Mouse (Mus musculus): Measurements from ENCODE around the gene Proca1. TPM values are rescaled to one million over a fixed set of nuclear protein-coding genes. Genes with fewer than 3 reads are reported as not detected.
A peak's percentile ranks its signal among the peaks of the same experiment; 100 is the strongest.

The Proca1 gene
- total and polyA plus RNA-seq, 2 experiments from 2014 or later, result 3.2 TPM; not detected in 1

GRCm38 (mm10) chr11:78194411-78195100 lies 1.4 kb downstream of the Proca1 start:
- Histone ChIP-seq H3K27ac (ENCODE audit: low read depth) (no peak overlapping the region), H3K4me2 (ENCODE audit: low read depth, low read length) (peak overlapping the region; percentile 69), H3K9me3 (replicated peaks; ENCODE audit: control insufficient read depth, low read length) (no peaks in the 10 kb centered on the region), H3K4me1 (ENCODE audit: control insufficient read depth, insufficient read depth) (peaks cover 6% of the 10 kb centered on the region; the same call in 1 of the 2 replicates), H3K4me3 (ENCODE audit: low read depth, low read length) (peak overlapping the region; percentile 55), H3K36me3 (replicated peaks; ENCODE audit: control insufficient read depth, insufficient read depth, low read length) (peaks cover 20% of the 10 kb centered on the region), H3K9ac (replicated peaks; ENCODE audit: low read depth, low read length) (peak overlapping the region; percentile 40), H3K27me3 (ENCODE audit: control insufficient read depth, insufficient read depth, low read length) (no peaks in the 10 kb centered on the region)
- 6% methylated on average over 30 of the region's 30 CpGs for WGBS
- DNase-seq (ENCODE audit: low spot score) (peak; percentile 54), ATAC-seq (ENCODE audit: insufficient read depth, low read depth) (peak; percentile 68)
- TF ChIP-seq CTCF (IDR thresholded peaks at IDR 0.05; ENCODE audit: low read depth) (no peak), EP300 (IDR thresholded peaks at IDR 0.05; ENCODE audit: low read depth) (no peak)

GRCm38 (mm10) chr11:78195101-78195863 lies 2.1 kb downstream of the Proca1 start:
- Histone ChIP-seq H3K9me3 (replicated peaks; ENCODE audit: control insufficient read depth, low read length) (no peaks in the 10 kb centered on the region), H3K27me3 (ENCODE audit: control insufficient read depth, insufficient read depth, low read length) (no peaks in the 10 kb centered on the region), H3K4me1 (ENCODE audit: control insufficient read depth, insufficient read depth) (peaks cover 6% of the 10 kb centered on the region; the same call in 1 of the 2 replicates), H3K4me2 (ENCODE audit: low read depth, low read length) (peak overlapping the region; percentile 69), H3K36me3 (replicated peaks; ENCODE audit: control insufficient read depth, insufficient read depth, low read length) (peaks cover 20% of the 10 kb centered on the region), H3K27ac (ENCODE audit: low read depth) (no peak overlapping the region; the same call in 1 of the 2 replicates), H3K9ac (replicated peaks; ENCODE audit: low read depth, low read length) (peak overlapping the region; percentile 40), H3K4me3 (ENCODE audit: low read depth, low read length) (peak overlapping the region; percentile 55)
- 47% methylated on average over 23 of the region's 23 CpGs for WGBS
- no peak for ATAC-seq (ENCODE audit: insufficient read depth, low read depth)
- no peak for DNase-seq (ENCODE audit: low spot score)
- TF ChIP-seq EP300 (IDR thresholded peaks at IDR 0.05; ENCODE audit: low read depth), result no peak
- TF ChIP-seq CTCF (IDR thresholded peaks at IDR 0.05; ENCODE audit: low read depth), result no peak

GRCm38 (mm10) chr11:78202372-78202771 lies 9.2 kb downstream of the Proca1 start:
- DNase-seq (ENCODE audit: low spot score) (no peak), ATAC-seq (ENCODE audit: insufficient read depth, low read depth) (no peak)
- H3K4me3 ChIP-seq (ENCODE audit: low read depth, low read length), result no peak overlapping the region
- no peak overlapping the region for H3K9ac ChIP-seq (replicated peaks; ENCODE audit: low read depth, low read length)
- no peak overlapping the region for H3K4me2 ChIP-seq (ENCODE audit: low read depth, low read length)
- H3K27me3 ChIP-seq (ENCODE audit: control insufficient read depth, insufficient read depth, low read length), result no peaks in the 10 kb centered on the region
- no peaks in the 10 kb centered on the region for H3K9me3 ChIP-seq (replicated peaks; ENCODE audit: control insufficient read depth, low read length)
- WGBS, result 91% methylated on average over 3 of the region's 3 CpGs
- H3K36me3 ChIP-seq (replicated peaks; ENCODE audit: control insufficient read depth, insufficient read depth, low read length), result peaks cover 28% of the 10 kb centered on the region
- H3K4me1 ChIP-seq (ENCODE audit: control insufficient read depth, insufficient read depth), result no peaks in the 10 kb centered on the region
- no peak for TF ChIP-seq EP300 (IDR thresholded peaks at IDR 0.05; ENCODE audit: low read depth)
- TF ChIP-seq CTCF (IDR thresholded peaks at IDR 0.05; ENCODE audit: low read depth), result no peak
- H3K27ac ChIP-seq (ENCODE audit: low read depth), result no peak overlapping the region

- no peak for DNase-seq (ENCODE audit: low spot score)
These were observed 11.1 kb downstream of the Proca1 start for GRCm38 (mm10) chr11:78204287-78204686.

GRCm38 (mm10) chr11:78205361-78206206 lies 12.4 kb downstream of the Proca1 start:
- DNase-seq (ENCODE audit: low spot score), result no peak
- H3K36me3 ChIP-seq (replicated peaks; ENCODE audit: control insufficient read depth, insufficient read depth, low read length), result peaks cover 60% of the 10 kb centered on the region
- 83% methylated on average over 13 of the region's 13 CpGs for WGBS

More at GRCm38 (mm10) chr11:78204287-78204686, 11.1 kb downstream of the Proca1 start:
- Histone ChIP-seq H3K4me3 (ENCODE audit: low read depth, low read length) (no peak overlapping the region), H3K27me3 (ENCODE audit: control insufficient read depth, insufficient read depth, low read length) (no peaks in the 10 kb centered on the region), H3K36me3 (replicated peaks; ENCODE audit: control insufficient read depth, insufficient read depth, low read length) (peaks cover 47% of the 10 kb centered on the region), H3K9ac (replicated peaks; ENCODE audit: low read depth, low read length) (no peak overlapping the region), H3K4me2 (ENCODE audit: low read depth, low read length) (no peak overlapping the region), H3K9me3 (replicated peaks; ENCODE audit: control insufficient read depth, low read length) (no peaks in the 10 kb centered on the region), H3K27ac (ENCODE audit: low read depth) (no peak overlapping the region), H3K4me1 (ENCODE audit: control insufficient read depth, insufficient read depth) (no peaks in the 10 kb centered on the region)
- ATAC-seq (ENCODE audit: insufficient read depth, low read depth), result no peak
- 66% methylated on average over 6 of the region's 6 CpGs for WGBS
- no peak for TF ChIP-seq CTCF (IDR thresholded peaks at IDR 0.05; ENCODE audit: low read depth)

More at GRCm38 (mm10) chr11:78205361-78206206, 12.4 kb downstream of the Proca1 start:
- no peaks in the 10 kb centered on the region for H3K27me3 ChIP-seq (ENCODE audit: control insufficient read depth, insufficient read depth, low read length)
- no peak overlapping the region for H3K4me3 ChIP-seq (ENCODE audit: low read depth, low read length)
- TF ChIP-seq CTCF (IDR thresholded peaks at IDR 0.05; ENCODE audit: low read depth), result no peak
- TF ChIP-seq EP300 (IDR thresholded peaks at IDR 0.05; ENCODE audit: low read depth), result no peak
- no peak for ATAC-seq (ENCODE audit: insufficient read depth, low read depth)
- no peaks in the 10 kb centered on the region for H3K9me3 ChIP-seq (replicated peaks; ENCODE audit: control insufficient read depth, low read length)
- no peak overlapping the region for H3K4me2 ChIP-seq (ENCODE audit: low read depth, low read length)
- no peaks in the 10 kb centered on the region for H3K4me1 ChIP-seq (ENCODE audit: control insufficient read depth, insufficient read depth)
- no peak overlapping the region for H3K9ac ChIP-seq (replicated peaks; ENCODE audit: low read depth, low read length)
- no peak overlapping the region for H3K27ac ChIP-seq (ENCODE audit: low read depth)

Measured in heart, postnatal 0 days (tissue).